Comparison of ENCODE assay signal across 25 mouse cellular contexts in genomic region chr3:152815110-152815509, GRCm38 (mm10).
"Had no signal": no experiment of that assay in that cellular context is flagged by ENCODE, and none has a peak within 500 bp of the region (broad histone marks: within the 10 kb centered on the region; RNA-seq: fewer than 3 reads in every experiment).

No protein-coding gene starts in this region.

- H3K4me2 ChIP-seq: heart, embryonic 11.5 days; heart, embryonic 13.5 days; heart, embryonic 15.5 days; hindbrain, embryonic 13.5 days; hindbrain, embryonic 15.5 days; kidney, embryonic 15.5 days; limb, embryonic 13.5 days; limb, embryonic 15.5 days had no signal

- H3K4me3 ChIP-seq: gastrocnemius, adult 2 months; heart, embryonic 13.5 days; heart, embryonic 15.5 days; hindbrain, embryonic 13.5 days; hindbrain, embryonic 15.5 days; kidney, embryonic 15.5 days; limb, embryonic 13.5 days; limb, embryonic 15.5 days had no signal

- H3K36me3 ChIP-seq: heart, embryonic 13.5 days; heart, embryonic 15.5 days; hindbrain, embryonic 13.5 days; hindbrain, embryonic 15.5 days; kidney, embryonic 15.5 days; limb, embryonic 13.5 days; limb, embryonic 15.5 days had no signal

- H3K4me1 ChIP-seq: heart, embryonic 13.5 days; heart, embryonic 15.5 days; hindbrain, embryonic 13.5 days; hindbrain, embryonic 15.5 days; kidney, embryonic 15.5 days; limb, embryonic 13.5 days; limb, embryonic 15.5 days had no signal

- H3K9me3 ChIP-seq: heart, embryonic 13.5 days; heart, embryonic 15.5 days; hindbrain, embryonic 13.5 days; hindbrain, embryonic 15.5 days; kidney, embryonic 15.5 days; limb, embryonic 13.5 days; limb, embryonic 15.5 days had no signal

- H3K27ac ChIP-seq: gastrocnemius, adult 2 months; heart, embryonic 13.5 days; heart, embryonic 15.5 days; hindbrain, embryonic 13.5 days; hindbrain, embryonic 15.5 days; hindbrain, postnatal 0 days; kidney, embryonic 15.5 days; kidney, postnatal 0 days; limb, embryonic 13.5 days; limb, embryonic 15.5 days had no signal

- DNase-seq: gastrocnemius, adult 2 months; gastrocnemius, postnatal 10 days; gastrocnemius, postnatal 25 days; heart, adult 18-20 months; heart, postnatal 14 days; heart, postnatal 36 days; kidney, adult 11 months; kidney, adult 2 months; kidney, adult 9 months; kidney, postnatal 14 days; kidney, postnatal 36 days; layer of hippocampus, adult 9-11 months; layer of hippocampus, postnatal 36 days; left cerebral cortex, postnatal 4 days had no signal

- ATAC-seq: hindbrain, postnatal 0 days; intestine, embryonic 16.5 days had no signal

- H3K27me3 ChIP-seq: heart, embryonic 13.5 days; heart, embryonic 15.5 days; hindbrain, embryonic 13.5 days; hindbrain, embryonic 15.5 days; kidney, embryonic 15.5 days; limb, embryonic 13.5 days; limb, embryonic 15.5 days had no signal

- H3K9ac ChIP-seq: heart, embryonic 13.5 days; heart, embryonic 15.5 days; hindbrain, embryonic 13.5 days; hindbrain, embryonic 15.5 days; kidney, embryonic 15.5 days; limb, embryonic 13.5 days; limb, embryonic 15.5 days had no signal
